Mouse (Mus musculus) bone marrow macrophage, adult 2 months (primary cell): ENCODE measurements around the gene Mturn.

ENCODE experiments used
- CTCF ChIP-seq: IDR thresholded peaks from 2 replicates; pipeline ENCODE4 v1.5.1; 2012; ENCODE audit warnings: low read depth, mild to moderate bottlenecking, low read length, moderate library complexity
- POLR2A ChIP-seq: IDR thresholded peaks from 2 replicates; pipeline ENCODE4 v1.6.1; 2012; ENCODE audit warnings: mild to moderate bottlenecking, low read depth, low read length, borderline replicate concordance

GRCm38 (mm10) chr6:54726796-54727195 is 45.4 kb downstream of the Mturn start:
- TF ChIP-seq CTCF, result no peak
- TF ChIP-seq POLR2A, result no peak
